Mouse (Mus musculus): Measurements from ENCODE around the gene Tmprss9. TPM values are rescaled to one million over a fixed set of nuclear protein-coding genes. Genes with fewer than 3 reads are reported as not detected.

Gene Tmprss9
- total and polyA plus RNA-seq, 3 experiments: 0.18 TPM; not detected in 2

GRCm38 (mm10) chr10:80937646-80938045, 66.0 kb downstream of the Tmprss9 start:
- no peak for DNase-seq

GRCm38 (mm10) chr10:80938831-80939550, 67.3 kb downstream of the Tmprss9 start:
- no peak for DNase-seq

- peak; percentile 91 for DNase-seq
Observed at GRCm38 (mm10) chr10:80939671-80940070, 68.0 kb downstream of the Tmprss9 start.

GRCm38 (mm10) chr10:80940320-80940987, 68.8 kb downstream of the Tmprss9 start:
- DNase-seq: peak; percentile 81

GRCm38 (mm10) chr10:80940988-80941347, 69.3 kb downstream of the Tmprss9 start:
- no peak for DNase-seq

- DNase-seq: no peak
Observed at GRCm38 (mm10) chr10:80942919-80943318, 71.3 kb downstream of the Tmprss9 start.

- DNase-seq: peak; percentile 28
Observed at GRCm38 (mm10) chr10:80943701-80944100, 72.1 kb downstream of the Tmprss9 start.

GRCm38 (mm10) chr10:80944231-80944630, 72.6 kb downstream of the Tmprss9 start:
- no peak for DNase-seq

GRCm38 (mm10) chr10:80946684-80947437, 75.2 kb downstream of the Tmprss9 start:
- no peak for DNase-seq

GRCm38 (mm10) chr10:80947802-80948201, 76.2 kb downstream of the Tmprss9 start:
- peak; percentile 66 for DNase-seq

GRCm38 (mm10) chr10:80948570-80948969, 76.9 kb downstream of the Tmprss9 start:
- no peak for DNase-seq

- peak; percentile 76 for DNase-seq
Observed at GRCm38 (mm10) chr10:80949081-80949480, 77.4 kb downstream of the Tmprss9 start.

Small RNA genes within 50 kb of the gene (microRNA-seq; reads per million reads assigned to microRNA genes)
- 1.5 to 2.9 reads per million in 2 experiments for gene Mir1982

Other genes with a start within 250 kb of the Tmprss9 start
- 100 to 1,000 TPM; 110 to 133 TPM for gene Csnk1g2, start 249.0 kb upstream of the Tmprss9 start, total RNA-seq (2021)
- 241 and 255 TPM in 2 replicates for gene Csnk1g2, start 249.0 kb upstream of the Tmprss9 start, polyA plus RNA-seq (2012; rRNA removed)
- gene Btbd2, start 214.8 kb upstream of the Tmprss9 start, total RNA-seq (2021): 10 to 100 TPM; 54.1 to 73.9 TPM
- 165 and 166 TPM in 2 replicates for gene Btbd2, start 214.8 kb upstream of the Tmprss9 start, polyA plus RNA-seq (2012; rRNA removed)
- 100 to 1,000 TPM; 185 to 189 TPM for gene Mknk2, start 193.7 kb upstream of the Tmprss9 start, total RNA-seq (2021)
- 427 and 546 TPM in 2 replicates for gene Mknk2, start 193.7 kb upstream of the Tmprss9 start, polyA plus RNA-seq (2012; rRNA removed)
- 10 to 100 TPM; 18.0 to 19.4 TPM for gene Mob3a, start 169.9 kb upstream of the Tmprss9 start, total RNA-seq (2021)
- gene Mob3a, start 169.9 kb upstream of the Tmprss9 start, polyA plus RNA-seq (2012; rRNA removed): 22.5 and 27.1 TPM in 2 replicates
- gene Izumo4, start 169.7 kb upstream of the Tmprss9 start, total RNA-seq (2021): 10 to 100 TPM; 13.2 to 21.2 TPM
- gene Izumo4, start 169.7 kb upstream of the Tmprss9 start, polyA plus RNA-seq (2012; rRNA removed): 73.3 and 74.3 TPM in 2 replicates
- 100 to 1,000 TPM in 1 of 2 experiments, 10 to 100 TPM in 1; 85.6 to 104 TPM for gene Ap3d1, start 129.6 kb upstream of the Tmprss9 start, total RNA-seq (2021)
- gene Ap3d1, start 129.6 kb upstream of the Tmprss9 start, polyA plus RNA-seq (2012; rRNA removed): 98.1 and 131 TPM in 2 replicates
- 10 to 100 TPM; 31.7 to 80.6 TPM for gene Dot1l, start 116.6 kb upstream of the Tmprss9 start, total RNA-seq (2021)
- gene Dot1l, start 116.6 kb upstream of the Tmprss9 start, polyA plus RNA-seq (2012; rRNA removed): 109 and 170 TPM in 2 replicates
- gene Sf3a2, start 73.7 kb upstream of the Tmprss9 start, total RNA-seq (2021): 10 to 100 TPM; 53.6 to 58.7 TPM
- gene Sf3a2, start 73.7 kb upstream of the Tmprss9 start, polyA plus RNA-seq (2012; rRNA removed): 103 and 104 TPM in 2 replicates
- gene Plekhj1, start 73.2 kb upstream of the Tmprss9 start, total RNA-seq (2021): 10 to 100 TPM; 72.2 to 83.6 TPM
- gene Plekhj1, start 73.2 kb upstream of the Tmprss9 start, polyA plus RNA-seq (2012; rRNA removed): 81.1 and 102 TPM in 2 replicates
- gene Amh, start 66.6 kb upstream of the Tmprss9 start, total RNA-seq (2021): under 1 TPM; 0.73 to 0.95 TPM
- 1.7 and 2.1 TPM in 2 replicates for gene Amh, start 66.6 kb upstream of the Tmprss9 start, polyA plus RNA-seq (2012; rRNA removed)
- 10 to 100 TPM in 1 of 2 experiments, 1 to 10 TPM in 1; 2.3 to 18.5 TPM for gene Jsrp1, start 58.4 kb upstream of the Tmprss9 start, total RNA-seq (2021)
- 4.2 and 4.9 TPM in 2 replicates for gene Jsrp1, start 58.4 kb upstream of the Tmprss9 start, polyA plus RNA-seq (2012; rRNA removed)
- gene Oaz1, start 45.2 kb upstream of the Tmprss9 start, total RNA-seq (2021): 100 to 1,000 TPM; 780 to 923 TPM
- gene Oaz1, start 45.2 kb upstream of the Tmprss9 start, polyA plus RNA-seq (2012; rRNA removed): 1,168 and 1,414 TPM in 2 replicates
- gene Lingo3, start 27.8 kb upstream of the Tmprss9 start, total RNA-seq (2021): 10 to 100 TPM in 1 of 2 experiments, 1 to 10 TPM in 1; 8.5 to 16.7 TPM
- gene Lingo3, start 27.8 kb upstream of the Tmprss9 start, polyA plus RNA-seq (2012; rRNA removed): 13.8 and 18.7 TPM in 2 replicates
- gene Lsm7, start 16.6 kb upstream of the Tmprss9 start, total RNA-seq (2021): 10 to 100 TPM; 22.3 to 36.2 TPM
- gene Lsm7, start 16.6 kb upstream of the Tmprss9 start, polyA plus RNA-seq (2012; rRNA removed): 91.9 and 107 TPM in 2 replicates
- 10 to 100 TPM; 28.5 to 35.2 TPM for gene Sppl2b, start 16.6 kb upstream of the Tmprss9 start, total RNA-seq (2021)
- gene Sppl2b, start 16.6 kb upstream of the Tmprss9 start, polyA plus RNA-seq (2012; rRNA removed): 114 and 116 TPM in 2 replicates
- gene Timm13, start 29.1 kb downstream of the Tmprss9 start, total RNA-seq (2021): 100 to 1,000 TPM; 174 to 231 TPM
- gene Timm13, start 29.1 kb downstream of the Tmprss9 start, polyA plus RNA-seq (2012; rRNA removed): 236 and 243 TPM in 2 replicates
- gene Lmnb2, start 46.4 kb downstream of the Tmprss9 start, total RNA-seq (2021): 10 to 100 TPM; 10.8 to 11.4 TPM
- 16.2 and 17.9 TPM in 2 replicates for gene Lmnb2, start 46.4 kb downstream of the Tmprss9 start, polyA plus RNA-seq (2012; rRNA removed)
- 10 to 100 TPM; 25.6 to 84.9 TPM for gene Gadd45b, start 58.2 kb downstream of the Tmprss9 start, total RNA-seq (2021)
- 37.6 and 50.8 TPM in 2 replicates for gene Gadd45b, start 58.2 kb downstream of the Tmprss9 start, polyA plus RNA-seq (2012; rRNA removed)
- 1 to 10 TPM; 5.4 to 9.2 TPM for gene Gng7, start 143.1 kb downstream of the Tmprss9 start, total RNA-seq (2021)
- gene Gng7, start 143.1 kb downstream of the Tmprss9 start, polyA plus RNA-seq (2012; rRNA removed): 8.5 and 8.6 TPM in 2 replicates
- gene Diras1, start 153.8 kb downstream of the Tmprss9 start, total RNA-seq (2021): 1 to 10 TPM; 1.4 to 3.6 TPM
- gene Diras1, start 153.8 kb downstream of the Tmprss9 start, polyA plus RNA-seq (2012; rRNA removed): 2.1 and 2.4 TPM in 2 replicates
- 10 to 100 TPM; 50.9 to 53.0 TPM for gene Slc39a3, start 165.6 kb downstream of the Tmprss9 start, total RNA-seq (2021)
- 121 and 154 TPM in 2 replicates for gene Slc39a3, start 165.6 kb downstream of the Tmprss9 start, polyA plus RNA-seq (2012; rRNA removed)
- gene Sgta, start 188.3 kb downstream of the Tmprss9 start, total RNA-seq (2021): 100 to 1,000 TPM; 198 to 288 TPM
- gene Sgta, start 188.3 kb downstream of the Tmprss9 start, polyA plus RNA-seq (2012; rRNA removed): 495 and 554 TPM in 2 replicates
- gene Thop1, start 198.2 kb downstream of the Tmprss9 start, total RNA-seq (2021): 10 to 100 TPM; 40.5 to 77.9 TPM
- 75.0 and 95.7 TPM in 2 replicates for gene Thop1, start 198.2 kb downstream of the Tmprss9 start, polyA plus RNA-seq (2012; rRNA removed)
- gene Creb3l3, start 227.0 kb downstream of the Tmprss9 start, total RNA-seq (2021): under 1 TPM; 0.59 to 0.86 TPM
- 0.39 and 0.89 TPM in 2 replicates for gene Creb3l3, start 227.0 kb downstream of the Tmprss9 start, polyA plus RNA-seq (2012; rRNA removed)
- gene Map2k2, start 234.1 kb downstream of the Tmprss9 start, total RNA-seq (2021): 100 to 1,000 TPM; 157 to 185 TPM
- 787 and 873 TPM in 2 replicates for gene Map2k2, start 234.1 kb downstream of the Tmprss9 start, polyA plus RNA-seq (2012; rRNA removed)